Mouse (Mus musculus): ENCODE measurements at regions not wholly inside any gene's neighbourhood (a gene's known extent, or its start where the extent isn't known, plus 50 kb on each side); places are given as distances from the start of the nearest gene placed in this dataset.

GRCm38 (mm10) chr1:5231961-5232846 lies 424.5 kb downstream of the Gm37988 start:
- TF ChIP-seq CTCF (IDR thresholded peaks at IDR 0.05; ENCODE audit: low read depth, low read length) (no peak), POLR2A (IDR thresholded peaks at IDR 0.05; ENCODE audit: extremely low read depth, insufficient read depth, low read length) (no peak)

Data from liver, adult 2 months (tissue).